Mouse (Mus musculus) activated CD4-positive, CD25-positive, alpha-beta regulatory T cell, adult 4 months (primary cell): ENCODE data around the gene Plscr3. TPM values are rescaled to one million over a fixed set of nuclear protein-coding genes. Genes with fewer than 3 reads are reported as not detected.
"Not testable (repeated sequence)": the region's sequence is repeated elsewhere in the genome, so short reads cannot be mapped to it uniquely, and the experiment has no call there.

Experiments
- ATAC-seq: one replicate; pipeline ENCODE4 v1.8.0; 2017
- polyA plus RNA-seq, 2 experiments: library from polyadenylated mRNA; unstranded; fragments of 100-300 nt; shearing (Covaris generic); gene quantifications; one replicate each; pipeline ENCODE4 v1.2.1; 2017

The Plscr3 gene
- polyA plus RNA-seq, 2 experiments from 2014 or later = 15.4 to 17.5 TPM

- no peak for ATAC-seq
These were observed 12.6 kb upstream of the Plscr3 start for GRCm38 (mm10) chr11:69833554-69833953.

- peak; percentile 9 for ATAC-seq
These were observed 12.1 kb upstream of the Plscr3 start for GRCm38 (mm10) chr11:69834001-69834549.

- ATAC-seq = no peak
These were observed 10.7 kb upstream of the Plscr3 start for GRCm38 (mm10) chr11:69835326-69835965.

- ATAC-seq = no peak
These were observed 10.2 kb upstream of the Plscr3 start for GRCm38 (mm10) chr11:69835966-69836335.

GRCm38 (mm10) chr11:69836703-69837576, 9.2 kb upstream of the Plscr3 start:
- ATAC-seq = no peak

GRCm38 (mm10) chr11:69837604-69837951, 8.6 kb upstream of the Plscr3 start, which contains the start of gene Nlgn2:
Nlgn2 (minus strand) TSS chr11:69837784.
- no peak for ATAC-seq

- ATAC-seq = peak; percentile 87
These were observed 8.0 kb upstream of the Plscr3 start, which contains the start of gene Tmem256 for GRCm38 (mm10) chr11:69837952-69838713. Tmem256 (plus strand) TSS chr11:69838514.

GRCm38 (mm10) chr11:69838714-69839104, 7.5 kb upstream of the Plscr3 start:
- peak; percentile 16 for ATAC-seq

GRCm38 (mm10) chr11:69846738-69847688, 837 bp downstream of the Plscr3 start:
- peak; percentile 50 for ATAC-seq

- ATAC-seq = no peak
These were observed 1.8 kb downstream of the Plscr3 start for GRCm38 (mm10) chr11:69848021-69848420.

GRCm38 (mm10) chr11:69849128-69849527, 3.0 kb downstream of the Plscr3 start:
- ATAC-seq = no peak

- ATAC-seq = no peak
These were observed 3.7 kb downstream of the Plscr3 start for GRCm38 (mm10) chr11:69849884-69850283.

GRCm38 (mm10) chr11:69850754-69851153, 4.6 kb downstream of the Plscr3 start:
- no peak for ATAC-seq

GRCm38 (mm10) chr11:69853994-69854393, 7.8 kb downstream of the Plscr3 start:
- no peak for ATAC-seq

- no peak for ATAC-seq
These were observed 8.5 kb downstream of the Plscr3 start for GRCm38 (mm10) chr11:69854680-69855079.

- ATAC-seq = no peak
These were observed 9.2 kb downstream of the Plscr3 start for GRCm38 (mm10) chr11:69855347-69855746.

- no peak for ATAC-seq
These were observed 12.2 kb downstream of the Plscr3 start, which contains the start of gene Tnk1 for GRCm38 (mm10) chr11:69858113-69858998. Tnk1 (minus strand) TSS chr11:69858730.

GRCm38 (mm10) chr11:69863729-69864128, 17.6 kb downstream of the Plscr3 start:
- ATAC-seq = not testable (repeated sequence)

GRCm38 (mm10) chr11:69864138-69864860, 18.1 kb downstream of the Plscr3 start:
- no peak for ATAC-seq

- ATAC-seq = no peak
These were observed 19.4 kb downstream of the Plscr3 start for GRCm38 (mm10) chr11:69865561-69865960.
